Mouse (Mus musculus) mammary gland, adult 2 months (tissue): ENCODE results near the gene Nol6. TPM values are rescaled to one million over a fixed set of nuclear protein-coding genes. Genes with fewer than 3 reads are reported as not detected.

Experiments
- polyA plus RNA-seq: library from polyadenylated mRNA; depleted of rRNA; stranded (reverse); fragments of >200 nt; gene quantifications from 2 replicates; pipeline ENCODE4 v1.2.3, GENCODE M21; 2012; ENCODE audit warnings: low replicate concordance; rRNA removed

Nol6 gene
- polyA plus RNA-seq = 42.6 and 56.9 TPM in 2 replicates

DNA sequence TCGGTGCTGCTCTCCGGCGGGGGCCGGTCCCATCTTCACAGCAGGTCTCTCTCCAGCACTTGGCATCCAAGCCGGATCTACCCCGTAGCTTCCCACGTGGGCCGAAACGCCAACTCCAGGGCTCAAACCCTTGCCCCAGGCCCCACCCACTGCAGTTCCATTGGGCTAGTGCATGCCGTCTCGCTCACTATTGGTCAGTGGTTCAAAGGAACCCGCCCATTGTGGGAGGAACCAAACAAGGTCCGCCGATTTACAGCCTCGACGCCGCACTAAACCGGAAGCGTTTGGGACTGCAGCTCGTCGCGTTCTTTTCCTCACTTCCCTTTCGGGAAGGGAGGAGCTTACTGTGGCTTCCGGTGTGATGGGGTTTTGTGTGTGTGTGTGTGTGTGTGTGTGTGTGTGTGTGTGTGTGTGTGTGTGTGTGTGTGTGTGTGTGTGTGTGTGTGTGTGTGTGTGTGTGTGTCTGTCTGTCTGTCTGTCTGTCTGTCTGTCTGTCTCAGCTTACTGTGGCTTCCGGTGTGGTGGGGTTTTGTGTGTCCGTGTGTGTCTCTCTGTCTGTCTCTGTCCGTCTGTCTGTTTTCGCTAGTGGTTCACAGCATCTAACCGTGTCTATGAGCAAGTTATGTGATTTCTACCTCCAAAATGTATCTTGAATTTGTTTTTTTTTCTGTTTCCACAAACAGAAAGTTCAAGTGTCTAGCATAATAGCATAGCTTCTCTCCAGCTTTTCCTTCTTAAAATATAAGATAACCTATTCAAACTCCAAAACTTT, at the start of gene Nol6:
TSS of gene Nol6 (minus strand) at position 276 of the 772 bp plus-strand sequence.

DNA sequence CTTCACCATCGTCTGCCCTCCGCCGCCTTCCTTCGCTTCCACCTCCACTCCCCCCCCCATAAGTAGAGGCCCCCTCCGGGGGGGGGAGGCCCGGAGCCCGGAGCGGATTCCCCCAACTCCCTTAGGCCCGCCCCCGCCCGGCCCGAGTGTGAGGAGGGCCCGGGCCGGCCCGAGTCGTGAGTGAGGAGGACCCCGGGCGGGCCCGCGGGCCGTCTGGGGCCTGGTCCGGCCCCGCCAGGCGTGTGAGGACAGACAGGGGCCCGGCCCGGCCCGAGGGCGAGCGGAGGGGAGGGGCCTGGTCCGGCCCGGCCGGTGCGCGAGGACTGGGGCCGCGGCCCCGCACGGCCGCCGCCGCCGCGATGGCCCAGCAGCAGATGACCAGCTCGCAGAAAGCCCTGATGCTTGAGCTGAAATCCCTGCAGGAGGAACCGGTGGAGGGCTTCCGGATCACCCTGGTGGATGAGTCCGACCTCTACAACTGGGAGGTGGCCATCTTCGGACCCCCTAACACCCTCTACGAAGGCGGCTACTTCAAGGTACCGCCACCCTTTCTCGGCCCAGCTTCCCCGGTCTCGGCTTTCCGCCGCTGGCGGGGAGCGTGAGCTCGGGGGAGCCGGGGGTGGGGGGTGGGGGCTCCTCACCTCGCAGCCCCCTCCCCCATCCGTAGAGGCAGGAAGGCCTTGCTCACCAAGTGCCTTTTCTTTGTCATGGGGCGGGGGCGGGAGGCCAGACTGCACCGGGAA, 11.6 kb upstream of the Nol6 start, which contains the start of gene Ube2r2:
TSS of gene Ube2r2 (plus strand) at position 33 of the 743 bp plus-strand sequence.

DNA sequence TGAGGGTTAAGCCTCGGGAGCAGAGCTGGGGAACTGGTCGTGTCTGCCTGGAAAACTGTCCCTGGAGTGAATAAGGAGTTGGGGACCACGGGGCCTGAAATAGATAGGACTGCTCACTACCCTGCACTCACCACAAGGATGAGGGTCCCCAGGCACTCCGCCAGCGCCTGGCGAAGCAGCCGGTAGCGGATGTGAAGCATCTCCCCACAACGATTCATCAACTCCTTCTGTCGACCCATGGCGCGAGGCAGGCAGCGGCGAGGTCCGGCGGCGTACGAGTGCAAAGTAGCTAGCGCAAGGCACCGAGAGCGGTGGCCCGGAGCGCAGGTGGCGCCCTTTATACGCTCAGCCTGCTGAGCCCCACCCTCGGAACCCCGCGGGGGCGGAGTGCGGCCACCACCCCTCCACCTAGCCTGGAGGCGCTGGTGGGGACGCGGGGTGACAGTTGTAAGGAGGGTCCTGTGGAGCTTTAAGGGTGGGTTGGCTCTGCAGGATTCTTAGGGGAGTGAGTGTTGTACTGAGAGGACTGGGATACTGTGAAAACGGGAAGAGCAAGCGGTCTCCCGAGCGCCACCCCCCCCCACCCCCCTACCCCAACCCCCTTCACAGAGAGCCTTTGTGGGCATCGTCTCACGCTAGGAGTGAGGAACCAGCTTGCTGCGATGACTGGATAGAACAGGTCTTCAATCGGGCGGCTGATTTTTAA, 26.2 kb downstream of the Nol6 start, which contains the start of gene Aqp3:
TSS of gene Aqp3 (minus strand) at position 313 of the 706 bp plus-strand sequence.

Other genes with a start within 250 kb of the Nol6 start
- 0.50 and 0.59 TPM in 2 replicates for gene Spink4, start 204.4 kb downstream of the Nol6 start, polyA plus RNA-seq
- gene Bag1, start 176.2 kb downstream of the Nol6 start, polyA plus RNA-seq = 70.0 and 309 TPM in 2 replicates
- gene Chmp5, start 176.0 kb downstream of the Nol6 start, polyA plus RNA-seq = 7.5 and 15.8 TPM in 2 replicates
- gene Nfx1, start 153.5 kb downstream of the Nol6 start, polyA plus RNA-seq = 22.5 and 36.0 TPM in 2 replicates
- gene Aqp7, start 76.3 kb downstream of the Nol6 start, polyA plus RNA-seq = 40.4 and 83.3 TPM in 2 replicates
- gene Aqp3, start 26.3 kb downstream of the Nol6 start, polyA plus RNA-seq = 7.9 and 15.5 TPM in 2 replicates
- 42.3 and 49.3 TPM in 2 replicates for gene Ube2r2, start 11.3 kb upstream of the Nol6 start, polyA plus RNA-seq
- 58.8 and 122 TPM in 2 replicates for gene Ubap2, start 150.7 kb upstream of the Nol6 start, polyA plus RNA-seq
- gene Dcaf12, start 190.4 kb upstream of the Nol6 start, polyA plus RNA-seq = 24.0 and 33.9 TPM in 2 replicates
- gene Ubap1, start 224.5 kb upstream of the Nol6 start, polyA plus RNA-seq = 20.2 and 39.6 TPM in 2 replicates